Mouse (Mus musculus) brain, embryonic 14.5 days (tissue): Measurements from ENCODE around the gene Foxf1.

Experiments
- CTCF ChIP-seq: fragments of 200-500 bp; IDR thresholded peaks from 2 replicates; pipeline ENCODE4 v1.5.1; 2012; ENCODE audit warnings: inconsistent platforms, mild to moderate bottlenecking, moderate library complexity, borderline replicate concordance; ENCODE audit not compliant: insufficient read depth, insufficient read length; ENCODE audit errors: extremely low read depth
- POLR2A ChIP-seq: fragments of 200-500 bp; IDR thresholded peaks from 2 replicates; pipeline ENCODE4 v1.6.1; 2012; ENCODE audit warnings: mild to moderate bottlenecking, inconsistent platforms, borderline replicate concordance; ENCODE audit not compliant: poor library complexity, insufficient read depth, insufficient read length, severe bottlenecking; ENCODE audit errors: extremely low read depth

DNA sequence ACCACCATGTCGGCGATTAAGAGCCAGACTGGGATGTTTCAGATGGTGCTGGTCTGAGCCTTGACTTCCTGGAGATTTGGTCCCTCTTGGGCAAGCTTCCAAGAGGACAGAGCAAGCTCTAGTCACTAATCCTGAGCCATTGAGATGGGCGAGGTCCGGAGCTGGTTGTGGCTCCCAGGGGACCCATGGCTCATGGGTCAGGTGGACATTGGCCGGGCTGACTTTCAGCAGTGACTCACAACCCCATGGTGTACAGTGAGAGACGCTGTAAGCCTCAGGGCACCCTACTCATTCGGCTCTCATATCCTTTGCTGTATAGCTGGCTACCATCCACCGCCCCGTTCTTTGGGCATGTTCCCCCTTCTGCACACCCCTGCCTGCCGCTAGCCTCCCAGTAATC, 49.9 kb downstream of the Foxf1 start:
- TF ChIP-seq CTCF: no peak
- no peak for TF ChIP-seq POLR2A
